Mouse (Mus musculus) intestine, embryonic 16.5 days (tissue): Measurements from ENCODE around the gene Ube2b. TPM values are rescaled to one million over a fixed set of nuclear protein-coding genes. Genes with fewer than 3 reads are reported as not detected.

Experiments used
- ATAC-seq: fragments of 200-750 bp; cut with Nextera tagmentation; 2 replicates; pipeline ENCODE4 v1.8.0; 2017; ENCODE audit warnings: moderate TSS enrichment, moderate library complexity
- H3K27ac ChIP-seq: fragments of 300-500 bp; sonication (generic); 2 replicates; pipeline ENCODE4 v1.5.1; 2014; ENCODE audit warnings: mild to moderate bottlenecking, low read length
- H3K27me3 ChIP-seq: fragments of 300-500 bp; sonication (generic); replicated peaks from 2 replicates; pipeline ENCODE4 v1.6.1; 2014; ENCODE audit warnings: low read length, control low read depth, mixed read lengths; ENCODE audit not compliant: control insufficient read depth, insufficient read depth
- H3K36me3 ChIP-seq: fragments of 300-500 bp; sonication (generic); 2 replicates; pipeline ENCODE4 v1.6.1; 2014; ENCODE audit warnings: low read length, control low read depth; ENCODE audit not compliant: control insufficient read depth, insufficient read depth
- H3K4me1 ChIP-seq: fragments of 300-500 bp; sonication (generic); 2 replicates; pipeline ENCODE4 v1.6.1; 2014; ENCODE audit warnings: low read length, control low read depth, mixed read lengths; ENCODE audit not compliant: control insufficient read depth, insufficient read depth
- H3K4me2 ChIP-seq: fragments of 300-500 bp; sonication (generic); 2 replicates; pipeline ENCODE4 v1.6.1; 2014; ENCODE audit warnings: low read depth, low read length, control low read depth
- H3K4me3 ChIP-seq: fragments of 300-500 bp; sonication (generic); 2 replicates; pipeline ENCODE4 v1.5.1; 2014; ENCODE audit warnings: mild to moderate bottlenecking, low read length
- H3K9ac ChIP-seq: fragments of 300-500 bp; sonication (generic); 2 replicates; pipeline ENCODE4 v1.6.1; 2014; ENCODE audit warnings: low read depth, low read length
- H3K9me3 ChIP-seq: fragments of 300-500 bp; sonication (generic); 2 replicates; pipeline ENCODE4 v1.6.1; 2016; ENCODE audit warnings: low read length, control low read depth; ENCODE audit not compliant: control insufficient read depth
- WGBS: fragments of 180-500 bp; shearing (Covaris S2); extraction: QIAGEN DNeasy Blood & Tissue Kit; methylation state at CpG from one replicate; pipeline ENCODE4 v1.1.7; 2014; 5-methylcytosine and 5-hydroxymethylcytosine counted together
- polyA plus RNA-seq: library from polyadenylated mRNA; unstranded; fragments of >200 nt; fragmentation: Nextera tagmentation; extraction: Ambion mirVana; gene quantifications from 2 replicates; pipeline ENCODE4 v1.2.1, GENCODE M21; 2015

Ube2b gene
- polyA plus RNA-seq, 1 experiment from 2014 or later = 201 TPM

- H3K36me3 ChIP-seq = peaks cover 15% of the 10 kb centered on the region; the same call in 1 of the 2 replicates
- no peak overlapping the region for H3K9ac ChIP-seq
- no peaks in the 10 kb centered on the region for H3K9me3 ChIP-seq
- no peak overlapping the region for H3K27ac ChIP-seq
- H3K4me3 ChIP-seq = no peak overlapping the region
- H3K27me3 ChIP-seq = no peaks in the 10 kb centered on the region
- ATAC-seq = no peak
- peaks cover 6% of the 10 kb centered on the region; the same call in 1 of the 2 replicates for H3K4me1 ChIP-seq
- 93% methylated on average over 6 of the region's 6 CpGs for WGBS
- no peak overlapping the region for H3K4me2 ChIP-seq
Measured at GRCm38 (mm10) chr11:51971644-51972043, 28.9 kb downstream of the Ube2b start.

- H3K36me3 ChIP-seq = peaks cover 15% of the 10 kb centered on the region; the same call in 1 of the 2 replicates
- ATAC-seq = no peak
Measured at GRCm38 (mm10) chr11:51969511-51969910, 31.1 kb downstream of the Ube2b start.

GRCm38 (mm10) chr11:51968896-51969295, 31.7 kb downstream of the Ube2b start:
- Histone ChIP-seq H3K4me1 (peaks cover 6% of the 10 kb centered on the region; the same call in 1 of the 2 replicates), H3K36me3 (peaks cover 15% of the 10 kb centered on the region; the same call in 1 of the 2 replicates), H3K27ac (no peak overlapping the region), H3K9ac (no peak overlapping the region), H3K9me3 (no peaks in the 10 kb centered on the region), H3K4me2 (no peak overlapping the region), H3K27me3 (no peaks in the 10 kb centered on the region), H3K4me3 (no peak overlapping the region)
- ATAC-seq = no peak
- 93% methylated on average over 9 of the region's 9 CpGs for WGBS

More at GRCm38 (mm10) chr11:51969511-51969910, 31.1 kb downstream of the Ube2b start:
- Histone ChIP-seq H3K4me3 (no peak overlapping the region), H3K9me3 (no peaks in the 10 kb centered on the region), H3K27ac (no peak overlapping the region), H3K4me2 (no peak overlapping the region), H3K4me1 (peaks cover 6% of the 10 kb centered on the region; the same call in 1 of the 2 replicates), H3K27me3 (no peaks in the 10 kb centered on the region), H3K9ac (no peak overlapping the region)
- 91% methylated on average over 2 of the region's 2 CpGs for WGBS

- Histone ChIP-seq H3K36me3 (0 out of 2 replicates have a peak, but pooled peaks cover 12% of the 10 kb centered on the region), H3K9me3 (no peaks in the 10 kb centered on the region), H3K4me3 (peak within 1 kb of the TSS; percentile 72), H3K27ac (peak within 1 kb of the TSS; percentile 45), H3K4me2 (peak within 1 kb of the TSS; percentile 92), H3K9ac (peak within 1 kb of the TSS; percentile 83), H3K4me1 (peaks cover 6% of the 10 kb centered on the region; the same call in 1 of the 2 replicates), H3K27me3 (no peaks in the 10 kb centered on the region)
- 3% methylated on average over 56 of the region's 63 CpGs for WGBS
- peak; percentile 94 for ATAC-seq
Measured at GRCm38 (mm10) chr11:51967443-51968401, 32.8 kb downstream of the Ube2b start, which contains the start of gene Cdkn2aipnl. TSS of gene Cdkn2aipnl (plus strand) at chr11:51967661.

- no peak overlapping the region for H3K9ac ChIP-seq
- H3K4me1 ChIP-seq = peaks cover 6% of the 10 kb centered on the region; the same call in 1 of the 2 replicates
- H3K27me3 ChIP-seq = no peaks in the 10 kb centered on the region
- no peaks in the 10 kb centered on the region for H3K9me3 ChIP-seq
- H3K4me3 ChIP-seq = no peak overlapping the region
- ATAC-seq = no peak
- no peak overlapping the region for H3K27ac ChIP-seq
- H3K36me3 ChIP-seq = 0 out of 2 replicates have a peak, but pooled peaks cover 7% of the 10 kb centered on the region
- 75% methylated on average over 5 of the region's 5 CpGs for WGBS
- no peak overlapping the region for H3K4me2 ChIP-seq
Measured at GRCm38 (mm10) chr11:51966651-51967050, 33.9 kb downstream of the Ube2b start.

GRCm38 (mm10) chr11:51962277-51962676, 38.3 kb downstream of the Ube2b start:
- ATAC-seq = no peak
- H3K9ac ChIP-seq = no peak overlapping the region
- no peak overlapping the region for H3K4me3 ChIP-seq
- no peaks in the 10 kb centered on the region for H3K9me3 ChIP-seq
- no peak overlapping the region for H3K27ac ChIP-seq
- H3K27me3 ChIP-seq = no peaks in the 10 kb centered on the region
- no peak overlapping the region for H3K4me2 ChIP-seq
- H3K36me3 ChIP-seq = no peaks in the 10 kb centered on the region
- WGBS = 91% methylated on average over 7 of the region's 7 CpGs
- 0 out of 2 replicates have a peak, but pooled peaks cover 3% of the 10 kb centered on the region for H3K4me1 ChIP-seq

- Histone ChIP-seq H3K36me3 (no peaks in the 10 kb centered on the region), H3K27me3 (no peaks in the 10 kb centered on the region), H3K4me2 (no peak overlapping the region), H3K9me3 (no peaks in the 10 kb centered on the region), H3K27ac (no peak overlapping the region), H3K9ac (no peak overlapping the region), H3K4me3 (no peak overlapping the region), H3K4me1 (no peaks in the 10 kb centered on the region)
- ATAC-seq = no peak
- 90% methylated on average over 8 of the region's 8 CpGs for WGBS
Measured at GRCm38 (mm10) chr11:51961761-51962160, 38.8 kb downstream of the Ube2b start.

GRCm38 (mm10) chr11:51960967-51961471, 39.5 kb downstream of the Ube2b start:
- no peak for ATAC-seq
- Histone ChIP-seq H3K27ac (no peak overlapping the region), H3K9ac (no peak overlapping the region), H3K4me1 (no peaks in the 10 kb centered on the region), H3K9me3 (no peaks in the 10 kb centered on the region), H3K4me2 (no peak overlapping the region), H3K36me3 (no peaks in the 10 kb centered on the region), H3K4me3 (no peak overlapping the region), H3K27me3 (no peaks in the 10 kb centered on the region)
- WGBS = 61% methylated on average over 11 of the region's 11 CpGs

GRCm38 (mm10) chr11:51960061-51960460, 40.5 kb downstream of the Ube2b start:
- Histone ChIP-seq H3K4me2 (no peak overlapping the region), H3K36me3 (no peaks in the 10 kb centered on the region), H3K4me3 (no peak overlapping the region), H3K27ac (no peak overlapping the region), H3K9ac (no peak overlapping the region), H3K4me1 (no peaks in the 10 kb centered on the region), H3K27me3 (no peaks in the 10 kb centered on the region), H3K9me3 (no peaks in the 10 kb centered on the region)
- no peak for ATAC-seq
- WGBS = 90% methylated on average over 4 of the region's 4 CpGs
